Mouse (Mus musculus) erythroblast, embryonic 14.5 days (primary cell): ENCODE measurements around the gene Plod1. TPM values are rescaled to one million over a fixed set of nuclear protein-coding genes. Genes with fewer than 3 reads are reported as not detected.
A peak's percentile ranks its signal among the peaks of the same experiment; 100 is the strongest.

Source experiments
- H3K27me3 ChIP-seq: 2 replicates; pipeline ENCODE4 v1.6.1; 2012; ENCODE audit warnings: inconsistent platforms; ENCODE audit not compliant: control insufficient read depth
- H3K36me3 ChIP-seq: 2 replicates; pipeline ENCODE4 v1.6.1; 2012; ENCODE audit warnings: mild to moderate bottlenecking, inconsistent platforms; ENCODE audit not compliant: control insufficient read depth
- H3K4me1 ChIP-seq: 2 replicates; pipeline ENCODE4 v1.6.1; 2012; ENCODE audit warnings: inconsistent platforms; ENCODE audit not compliant: control insufficient read depth
- H3K4me3 ChIP-seq: replicated peaks from 2 replicates; pipeline ENCODE3; 2012; ENCODE audit warnings: moderate library complexity, mild to moderate bottlenecking, inconsistent platforms
- H3K9me3 ChIP-seq: 2 replicates; pipeline ENCODE4 v1.6.1; 2012; ENCODE audit warnings: low read length, inconsistent platforms, mixed read lengths; ENCODE audit not compliant: control insufficient read depth
- GATA1 ChIP-seq: IDR thresholded peaks from 2 replicates; pipeline ENCODE4 v1.6.1; 2012; ENCODE audit warnings: low read length, inconsistent platforms, mixed read lengths
- TAL1 ChIP-seq: IDR thresholded peaks from 3 replicates; pipeline ENCODE4 v1.6.1; 2012; ENCODE audit warnings: low read length, inconsistent platforms, mixed read lengths
- polyA plus RNA-seq: library from polyadenylated mRNA; stranded (reverse); fragments of >175 nt; gene quantifications from 2 replicates; pipeline ENCODE4 v1.2.3, GENCODE M21; 2012

Plod1 gene
- polyA plus RNA-seq, 1 experiment = 0.14 TPM

DNA sequence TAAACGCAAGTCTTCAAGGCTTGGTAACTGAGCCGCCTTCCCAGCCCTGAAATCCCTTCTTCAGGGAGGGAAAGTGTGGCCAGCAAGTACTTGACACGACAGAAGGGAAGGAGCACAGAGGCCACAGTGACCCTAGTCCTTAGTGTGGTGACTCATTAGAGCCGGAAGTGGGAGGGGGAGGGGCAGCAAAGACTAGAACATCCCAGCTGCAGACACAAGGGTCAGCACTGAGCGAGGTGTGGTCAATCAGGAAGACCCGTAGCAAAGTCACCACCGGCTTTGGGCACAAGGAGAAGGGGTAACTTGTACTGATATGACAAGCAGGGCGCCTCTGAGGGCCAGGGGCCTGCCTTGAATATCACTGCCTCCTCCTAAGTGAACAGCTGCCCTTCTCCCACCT is 8.9 kb downstream of the Plod1 start:
- peaks cover 7% of the 10 kb centered on the region; the same call in 1 of the 2 replicates for H3K36me3 ChIP-seq
- no peaks in the 10 kb centered on the region for H3K9me3 ChIP-seq
- TF ChIP-seq TAL1 = no peak
- H3K4me3 ChIP-seq = no peak overlapping the region
- H3K27me3 ChIP-seq = no peaks in the 10 kb centered on the region
- no peaks in the 10 kb centered on the region; the same call in 1 of the 2 replicates for H3K4me1 ChIP-seq

DNA sequence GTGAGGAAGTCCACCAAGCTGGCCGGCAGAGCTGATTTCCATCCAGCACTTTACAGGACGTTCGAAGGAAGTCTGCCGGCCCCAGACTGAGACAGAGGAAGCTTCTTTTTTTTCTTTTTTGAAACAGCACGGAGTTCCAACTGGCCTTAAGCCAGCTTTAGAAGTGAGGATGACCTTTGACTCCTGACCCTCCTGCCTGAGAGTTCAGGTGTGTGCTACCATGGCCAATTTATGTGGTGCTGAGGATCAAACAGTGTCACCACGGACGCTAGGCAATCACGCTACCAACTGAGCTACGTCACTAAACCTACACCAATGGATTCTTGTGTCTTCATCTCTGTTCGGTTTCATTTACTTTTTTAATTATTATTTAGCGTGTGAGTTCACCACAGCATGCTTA is 14.2 kb downstream of the Plod1 start:
- no peak for TF ChIP-seq TAL1
- TF ChIP-seq GATA1 = no peak
- Histone ChIP-seq H3K9me3 (no peaks in the 10 kb centered on the region), H3K4me3 (no peak overlapping the region), H3K4me1 (peaks cover 3% of the 10 kb centered on the region; the same call in 1 of the 2 replicates), H3K36me3 (peaks cover 7% of the 10 kb centered on the region; the same call in 1 of the 2 replicates), H3K27me3 (no peaks in the 10 kb centered on the region)

DNA sequence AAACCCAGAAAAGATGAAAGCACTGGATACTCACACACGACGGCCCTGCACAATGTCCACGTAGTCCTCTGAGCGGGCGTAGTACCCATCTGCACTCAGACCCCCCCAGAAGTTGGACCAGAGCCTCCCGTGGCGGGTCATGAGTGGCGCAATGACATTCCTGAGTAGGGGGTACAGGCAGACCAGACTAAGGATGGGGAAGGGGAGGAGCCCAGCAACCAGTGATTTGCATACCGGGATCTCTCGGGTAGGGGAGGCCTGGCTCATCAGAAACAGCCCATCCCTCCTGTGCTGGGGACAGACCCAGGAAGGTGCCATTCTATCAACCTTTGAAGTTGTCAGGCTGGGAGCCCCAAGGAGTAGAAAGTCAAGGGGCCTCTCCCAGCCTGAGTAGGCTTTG is 15.6 kb downstream of the Plod1 start:
- Histone ChIP-seq H3K4me1 (peaks cover 3% of the 10 kb centered on the region; the same call in 1 of the 2 replicates), H3K27me3 (no peaks in the 10 kb centered on the region), H3K4me3 (no peak overlapping the region), H3K9me3 (no peaks in the 10 kb centered on the region), H3K36me3 (peaks cover 5% of the 10 kb centered on the region; the same call in 1 of the 2 replicates)
- no peak for TF ChIP-seq TAL1
- no peak for TF ChIP-seq GATA1

DNA sequence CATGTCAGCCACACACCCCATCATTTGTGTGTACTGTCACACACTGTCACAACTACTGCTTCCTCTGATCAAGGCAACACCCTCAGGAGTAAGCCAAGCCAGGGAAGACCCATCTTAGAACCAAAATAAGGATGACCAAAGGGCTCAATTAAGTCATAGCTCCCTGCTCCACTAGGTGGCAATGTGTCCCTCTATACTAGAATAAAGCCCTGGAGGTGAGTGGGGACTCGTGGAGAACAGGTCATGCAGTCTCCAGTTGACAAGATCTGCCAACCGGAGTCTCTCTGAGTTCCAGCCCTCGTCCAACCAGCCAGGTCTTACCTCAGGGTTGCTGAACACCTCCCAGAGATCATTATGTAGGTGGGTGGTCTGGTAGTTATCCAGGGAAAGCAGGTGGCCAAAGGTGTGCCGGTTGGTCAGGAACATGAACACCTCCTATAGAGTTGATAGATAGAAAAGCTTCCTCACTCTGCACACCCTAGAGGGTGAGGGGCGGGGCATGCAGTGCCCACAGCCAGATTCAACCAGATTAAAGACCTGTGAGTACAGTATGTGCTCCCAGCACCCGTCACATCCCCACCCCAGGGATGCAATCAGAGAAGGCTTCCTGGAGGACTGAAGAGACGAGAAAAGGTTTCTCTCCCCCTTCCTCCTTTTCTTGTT is 18.0 kb downstream of the Plod1 start:
- Histone ChIP-seq H3K4me3 (no peak overlapping the region), H3K36me3 (peaks cover 5% of the 10 kb centered on the region; the same call in 1 of the 2 replicates), H3K4me1 (peaks cover 3% of the 10 kb centered on the region; the same call in 1 of the 2 replicates), H3K27me3 (no peaks in the 10 kb centered on the region), H3K9me3 (no peaks in the 10 kb centered on the region)
- no peak for TF ChIP-seq TAL1
- no peak for TF ChIP-seq GATA1

DNA sequence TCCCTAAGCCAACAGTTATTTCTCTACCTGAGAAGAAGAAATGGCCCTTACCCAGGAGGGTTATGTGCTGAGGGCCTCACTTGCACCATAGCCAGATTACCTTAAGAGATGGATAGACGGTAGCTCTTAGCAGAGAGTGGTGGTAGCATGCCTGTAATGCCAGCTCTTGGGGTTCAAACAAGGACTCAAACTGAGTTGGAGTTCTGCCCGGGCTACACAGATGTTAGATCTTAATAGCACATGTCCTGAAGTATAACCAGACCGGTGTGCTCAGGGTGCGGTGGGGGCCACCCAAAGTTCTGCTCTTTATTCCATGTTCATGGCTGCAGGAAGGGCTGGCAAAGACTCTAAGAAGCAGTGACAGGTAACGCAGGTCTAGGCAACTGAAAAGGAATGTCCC is 27.1 kb downstream of the Plod1 start:
- Histone ChIP-seq H3K4me1 (peaks cover 7% of the 10 kb centered on the region), H3K9me3 (no peaks in the 10 kb centered on the region), H3K36me3 (peaks cover 3% of the 10 kb centered on the region; the same call in 1 of the 2 replicates), H3K27me3 (no peaks in the 10 kb centered on the region), H3K4me3 (no peak overlapping the region)
- TF ChIP-seq GATA1 = no peak
- no peak for TF ChIP-seq TAL1

DNA sequence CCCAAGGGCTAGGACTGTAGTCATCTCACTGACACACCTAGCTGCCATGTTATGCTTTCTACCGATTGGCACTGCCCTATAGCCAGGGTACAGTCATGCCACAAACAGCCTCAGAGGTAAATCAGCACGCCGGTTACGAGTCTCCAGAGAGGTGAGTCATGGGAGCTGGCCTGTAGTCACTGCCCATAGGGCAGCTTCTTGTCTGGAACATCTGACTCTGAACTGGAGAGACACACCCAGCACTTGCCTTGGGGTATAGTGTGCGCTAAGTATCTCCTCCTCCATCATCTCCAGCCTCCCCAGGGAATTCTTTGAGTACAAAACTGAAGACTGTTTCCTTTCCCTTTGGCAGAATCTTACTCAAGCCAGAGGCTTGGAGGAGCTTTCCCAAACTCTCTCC is 30.3 kb downstream of the Plod1 start:
- Histone ChIP-seq H3K27me3 (no peaks in the 10 kb centered on the region), H3K4me1 (peaks cover 24% of the 10 kb centered on the region), H3K9me3 (no peaks in the 10 kb centered on the region), H3K4me3 (no peak overlapping the region), H3K36me3 (peaks cover 17% of the 10 kb centered on the region)
- TF ChIP-seq GATA1 (no peak), TAL1 (no peak)

DNA sequence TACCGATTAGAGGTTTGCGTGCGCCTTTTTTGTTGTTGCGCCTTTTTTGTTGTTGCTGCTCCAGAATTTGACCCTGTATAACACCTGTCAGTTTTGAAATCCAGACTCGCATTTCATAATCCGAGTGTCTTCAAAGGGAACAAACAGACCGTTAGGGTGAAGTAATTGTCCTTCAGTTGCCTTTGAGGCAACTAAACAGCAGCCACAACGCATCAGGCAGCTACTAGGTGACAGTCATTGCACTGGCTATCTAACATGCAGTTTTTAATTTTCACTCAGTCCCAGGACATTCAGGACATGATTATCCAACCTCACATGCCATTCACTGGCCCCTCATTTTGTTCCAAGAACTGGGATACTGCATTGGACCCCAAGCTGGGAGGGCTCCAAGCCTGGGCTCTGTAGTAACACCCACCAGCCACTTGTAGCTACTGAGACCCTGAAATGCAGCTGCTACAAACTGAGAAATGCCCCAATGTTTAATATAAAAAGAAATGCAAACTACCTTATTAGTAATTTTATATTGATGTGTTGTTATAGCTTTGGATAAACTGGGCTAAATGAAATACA is 31.4 kb downstream of the Plod1 start:
- TF ChIP-seq TAL1 = no peak
- TF ChIP-seq GATA1 = no peak

DNA sequence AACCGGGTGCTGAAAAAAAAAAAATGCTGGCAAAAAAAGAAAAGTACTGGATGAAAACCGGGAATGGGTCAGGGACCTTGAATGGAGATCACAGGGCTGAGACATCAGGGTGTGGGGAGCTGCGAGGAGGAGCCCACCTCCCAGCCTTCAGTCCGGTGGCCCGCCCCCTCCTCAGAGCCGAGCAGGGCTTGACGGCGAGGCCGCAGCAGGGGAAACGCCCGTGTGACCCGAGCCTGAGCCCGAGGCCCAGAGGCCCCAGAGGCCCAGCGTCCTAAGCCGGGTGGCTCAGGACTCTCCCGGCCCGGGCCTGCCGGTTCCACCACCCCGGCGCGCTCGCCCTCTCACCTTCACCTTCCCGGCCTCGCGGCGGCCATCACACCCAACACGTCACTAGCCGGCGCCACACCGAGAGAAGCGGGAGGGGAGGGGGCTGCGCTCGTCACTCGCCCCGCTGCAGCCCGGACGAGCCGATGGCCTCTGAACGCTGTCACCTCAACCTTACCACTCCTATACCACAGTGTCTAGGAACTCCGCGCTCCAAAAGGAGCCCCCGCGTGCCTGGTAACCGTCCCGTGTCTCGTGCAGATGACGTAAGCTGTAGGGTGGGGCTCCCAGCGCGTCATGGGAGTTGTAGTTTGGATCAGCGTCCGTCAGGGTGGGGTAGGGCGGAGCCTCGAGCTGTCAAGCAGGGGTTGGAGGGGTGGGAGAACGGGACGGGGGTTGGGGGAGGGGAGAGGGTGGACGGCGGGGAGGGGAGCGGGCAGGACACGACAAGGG is 32.1 kb downstream of the Plod1 start, which contains the start of gene Mfn2:
Gene Mfn2, minus strand, starts transcription at position 392 of the 777 bp plus-strand sequence.
- TF ChIP-seq TAL1 (no peak), GATA1 (no peak)
- Histone ChIP-seq H3K9me3 (no peaks in the 10 kb centered on the region), H3K36me3 (peaks cover 34% of the 10 kb centered on the region), H3K4me1 (peaks cover 31% of the 10 kb centered on the region), H3K27me3 (no peaks in the 10 kb centered on the region), H3K4me3 (peak within 1 kb of the TSS; percentile 78)

More for the DNA sequence above, 31.4 kb downstream of the Plod1 start:
- Histone ChIP-seq H3K9me3 (no peaks in the 10 kb centered on the region), H3K4me3 (peak overlapping the region; percentile 78), H3K4me1 (peaks cover 31% of the 10 kb centered on the region), H3K27me3 (no peaks in the 10 kb centered on the region), H3K36me3 (peaks cover 27% of the 10 kb centered on the region)

DNA sequence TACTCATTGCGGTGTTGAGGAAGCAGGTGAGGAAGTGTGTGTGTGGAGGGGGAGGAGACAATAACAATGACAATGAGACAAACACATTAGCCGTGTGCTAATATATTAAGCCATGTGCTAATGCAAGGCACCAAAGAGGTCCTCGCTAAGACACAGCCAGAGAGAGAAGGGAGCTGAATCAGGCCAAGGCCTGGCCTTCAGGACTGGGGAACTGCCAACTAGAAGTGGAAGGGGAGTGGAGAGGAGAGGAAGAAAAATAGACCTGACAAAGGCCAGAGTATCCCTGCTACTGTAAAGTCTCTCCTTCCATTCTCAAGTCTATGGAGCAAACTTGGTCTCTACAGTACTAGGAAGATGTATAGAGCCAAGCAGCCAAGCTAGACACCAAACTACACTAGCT is 33.0 kb downstream of the Plod1 start:
- TF ChIP-seq GATA1 (no peak), TAL1 (no peak)
- Histone ChIP-seq H3K36me3 (peaks cover 43% of the 10 kb centered on the region), H3K9me3 (no peaks in the 10 kb centered on the region), H3K4me1 (peaks cover 31% of the 10 kb centered on the region), H3K27me3 (no peaks in the 10 kb centered on the region), H3K4me3 (peak overlapping the region; percentile 78)
